Mouse (Mus musculus): ENCODE data around the gene Rnasek. TPM values are rescaled to one million over a fixed set of nuclear protein-coding genes. Genes with fewer than 3 reads are reported as not detected.

Rnasek gene
- total RNA-seq, 4 experiments from 2014 or later: 152 to 326 (median 207) TPM

GRCm38 (mm10) chr11:70215301-70215700 lies 24.3 kb downstream of the Rnasek start:
- DNase-seq: no peak

- no peak for DNase-seq
Measured at GRCm38 (mm10) chr11:70214856-70215209, 24.8 kb downstream of the Rnasek start.

GRCm38 (mm10) chr11:70214191-70214855 lies 25.3 kb downstream of the Rnasek start:
- DNase-seq: no peak

GRCm38 (mm10) chr11:70213736-70214135 lies 25.9 kb downstream of the Rnasek start:
- DNase-seq: no peak

GRCm38 (mm10) chr11:70212896-70213295 lies 26.7 kb downstream of the Rnasek start:
- DNase-seq: no peak

- no peak for DNase-seq
Measured at GRCm38 (mm10) chr11:70212423-70212822, 27.2 kb downstream of the Rnasek start, which contains the start of gene Slc16a11. Slc16a11 (plus strand) TSS chr11:70212752.

GRCm38 (mm10) chr11:70211972-70212371 lies 27.7 kb downstream of the Rnasek start:
- no peak for DNase-seq

GRCm38 (mm10) chr11:70210681-70211080 lies 29.0 kb downstream of the Rnasek start:
- DNase-seq: no peak

GRCm38 (mm10) chr11:70208778-70209388 lies 30.8 kb downstream of the Rnasek start:
- no peak for DNase-seq

GRCm38 (mm10) chr11:70207283-70207682 lies 32.4 kb downstream of the Rnasek start:
- no peak for DNase-seq

GRCm38 (mm10) chr11:70206801-70207200 lies 32.8 kb downstream of the Rnasek start:
- no peak for DNase-seq

- peak; percentile 57 for DNase-seq
Measured at GRCm38 (mm10) chr11:70201691-70202090, 38.0 kb downstream of the Rnasek start.

GRCm38 (mm10) chr11:70200036-70200608 lies 39.5 kb downstream of the Rnasek start:
- no peak for DNase-seq

GRCm38 (mm10) chr11:70199107-70199506 lies 40.5 kb downstream of the Rnasek start:
- DNase-seq: no peak

GRCm38 (mm10) chr11:70198332-70198731 lies 41.3 kb downstream of the Rnasek start:
- DNase-seq: no peak

- DNase-seq: no peak
Measured at GRCm38 (mm10) chr11:70193354-70194285, 46.0 kb downstream of the Rnasek start.

GRCm38 (mm10) chr11:70192157-70192556 lies 47.5 kb downstream of the Rnasek start:
- DNase-seq: no peak

- DNase-seq: no peak
Measured at GRCm38 (mm10) chr11:70191188-70191587, 48.5 kb downstream of the Rnasek start.

GRCm38 (mm10) chr11:70189319-70190134 lies 50.1 kb downstream of the Rnasek start:
- DNase-seq: peak; percentile 49
